Mouse (Mus musculus) brain, adult 2 months (tissue): ENCODE results near the gene Eef1akmt2.

ENCODE experiments used
- DNase-seq: peaks from one replicate; pipeline ENCODE4 v3.0.0; 2011; ENCODE audit warnings: low read depth, low spot score

Gene Eef1akmt2

GRCm38 (mm10) chr7:132810879-132811278 is 41.6 kb downstream of the Eef1akmt2 start:
- peak; percentile 96 for DNase-seq

DNA sequence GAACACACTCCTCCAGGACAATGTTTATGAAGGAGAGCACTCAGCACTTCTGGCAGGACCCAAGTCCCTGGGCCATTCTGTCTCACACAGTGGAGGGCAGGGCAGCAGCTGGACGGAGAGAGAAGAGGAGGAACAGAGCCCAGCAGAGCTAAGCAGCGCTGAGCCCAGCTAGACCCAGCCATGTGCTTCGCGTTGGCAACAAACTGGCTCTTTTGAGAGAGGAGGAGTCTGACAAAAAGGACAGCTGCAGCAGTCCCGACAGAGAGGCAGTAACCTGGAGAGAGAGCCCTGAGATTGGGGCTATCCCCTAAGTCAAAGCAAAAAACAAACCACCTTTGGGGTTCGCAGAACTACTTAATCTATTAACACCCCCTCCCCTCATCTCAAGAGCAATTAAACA is 42.1 kb downstream of the Eef1akmt2 start:
- peak; percentile 93 for DNase-seq

- no peak for DNase-seq
These were observed 42.8 kb downstream of the Eef1akmt2 start for GRCm38 (mm10) chr7:132809721-132810120.

- DNase-seq: peak; percentile 68
These were observed 43.4 kb downstream of the Eef1akmt2 start for GRCm38 (mm10) chr7:132808841-132809682.

- peak; percentile 77 for DNase-seq
These were observed 44.2 kb downstream of the Eef1akmt2 start for GRCm38 (mm10) chr7:132808051-132808796.

GRCm38 (mm10) chr7:132806926-132807857 is 45.3 kb downstream of the Eef1akmt2 start:
- peak; percentile 98 for DNase-seq

GRCm38 (mm10) chr7:132806286-132806685 is 46.2 kb downstream of the Eef1akmt2 start:
- DNase-seq: peak; percentile 93

GRCm38 (mm10) chr7:132804951-132805350 is 47.5 kb downstream of the Eef1akmt2 start:
- DNase-seq: no peak

- no peak for DNase-seq
These were observed 48.0 kb downstream of the Eef1akmt2 start for GRCm38 (mm10) chr7:132804461-132804860.

GRCm38 (mm10) chr7:132803962-132804361 is 48.5 kb downstream of the Eef1akmt2 start:
- no peak for DNase-seq

- DNase-seq: no peak
These were observed 49.1 kb downstream of the Eef1akmt2 start for GRCm38 (mm10) chr7:132803336-132803735.

- DNase-seq: no peak
These were observed 49.8 kb downstream of the Eef1akmt2 start for GRCm38 (mm10) chr7:132802691-132803090.

- DNase-seq: no peak
These were observed 50.4 kb downstream of the Eef1akmt2 start for GRCm38 (mm10) chr7:132802066-132802465.

- no peak for DNase-seq
These were observed 51.0 kb downstream of the Eef1akmt2 start for GRCm38 (mm10) chr7:132801509-132801908.

- DNase-seq: no peak
These were observed 51.6 kb downstream of the Eef1akmt2 start for GRCm38 (mm10) chr7:132800868-132801267.

GRCm38 (mm10) chr7:132799119-132800016 is 53.1 kb downstream of the Eef1akmt2 start:
- peak; percentile 76 for DNase-seq

DNA sequence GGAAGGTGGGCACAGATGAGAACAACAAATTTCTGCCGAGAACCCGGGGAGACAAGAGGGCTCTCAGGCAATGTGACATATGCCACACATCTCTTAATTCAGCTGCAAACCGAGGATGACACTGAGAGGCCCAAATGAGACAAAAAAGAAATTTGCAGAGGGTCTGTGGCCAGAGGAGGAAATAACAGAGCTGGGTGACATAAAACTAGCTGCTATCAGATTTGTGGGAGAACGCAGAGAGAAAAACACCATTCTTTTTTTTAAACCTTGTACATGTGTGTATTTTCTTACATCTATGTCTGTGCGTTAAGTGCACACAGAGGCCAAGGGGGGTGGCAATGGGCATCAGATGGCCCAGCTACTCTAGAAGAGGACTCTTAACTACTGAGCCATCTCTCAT is 57.3 kb downstream of the Eef1akmt2 start:
- DNase-seq: no peak

DNA sequence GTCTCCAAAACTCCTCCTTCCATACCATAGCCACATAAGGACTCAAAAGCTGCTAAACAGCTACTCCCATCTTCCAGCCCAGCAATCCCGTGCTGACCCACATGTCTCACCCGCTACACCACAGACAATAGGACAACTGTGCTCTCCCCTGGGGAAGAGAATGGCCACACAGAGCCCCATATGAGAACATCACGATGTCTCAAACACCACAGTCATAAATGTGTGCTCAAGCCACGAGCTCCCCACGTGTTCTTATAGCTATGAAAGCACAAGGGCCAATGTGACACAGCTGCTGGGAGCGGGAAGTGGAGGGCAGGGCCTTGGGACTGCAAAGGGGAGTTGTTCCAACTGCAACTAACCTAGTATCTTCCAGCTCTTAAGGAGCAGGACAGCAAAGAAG is 59.0 kb downstream of the Eef1akmt2 start:
- peak; percentile 92 for DNase-seq

GRCm38 (mm10) chr7:132790447-132791219 is 61.8 kb downstream of the Eef1akmt2 start:
- DNase-seq: no peak

- peak; percentile 95 for DNase-seq
These were observed 63.6 kb downstream of the Eef1akmt2 start for GRCm38 (mm10) chr7:132788826-132789225.
